Mouse (Mus musculus): ENCODE measurements around the gene Ubtf. TPM values are rescaled to one million over a fixed set of nuclear protein-coding genes. Genes with fewer than 3 reads are reported as not detected.
A peak's percentile ranks its signal among the peaks of the same experiment; 100 is the strongest.
"Not testable (repeated sequence)": the region's sequence is repeated elsewhere in the genome, so short reads cannot be mapped to it uniquely, and the experiment has no call there.

Ubtf gene
- 69.6 and 73.0 TPM in 2 replicates for polyA plus RNA-seq (2015; fragmentation: Nextera tagmentation; extraction: Ambion mirVana)

DNA sequence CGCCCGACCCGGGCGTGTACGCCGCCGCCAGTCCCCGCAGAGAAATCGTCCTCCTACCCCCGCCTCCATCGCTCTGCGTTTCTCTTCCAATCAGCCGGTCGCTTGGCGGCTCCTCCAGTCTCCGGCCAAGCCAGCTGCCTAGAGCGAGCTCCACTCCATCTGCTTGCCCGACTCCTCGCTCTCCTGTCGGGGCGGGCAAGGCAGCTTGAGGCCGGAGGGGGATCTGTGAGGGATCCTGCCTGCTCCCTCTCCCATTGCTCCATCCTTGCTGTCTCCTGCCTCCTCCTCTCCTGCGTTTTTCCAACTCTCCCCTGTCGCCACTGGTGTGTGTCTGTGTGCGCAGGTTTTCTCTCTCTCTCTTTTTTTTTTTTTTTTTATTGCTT, at the start of gene Ubtf:
TSS of gene Ubtf (minus strand) at position 333 of the 383 bp plus-strand sequence.
- Histone ChIP-seq H3K4me1 (replicated peaks; ENCODE audit: control insufficient read depth, insufficient read depth, low read length) (peaks cover 17% of the 10 kb centered on the region), H3K27me3 (ENCODE audit: control insufficient read depth, insufficient read depth, low read depth, low read length) (no peaks in the 10 kb centered on the region), H3K4me2 (ENCODE audit: low read depth, low read length) (peak within 1 kb of the TSS; percentile 96), H3K9me3 (ENCODE audit: control insufficient read depth, low read length) (no peaks in the 10 kb centered on the region), H3K9ac (ENCODE audit: low read length) (peak within 1 kb of the TSS; percentile 100), H3K4me3 (ENCODE audit: low read length) (peak within 1 kb of the TSS; percentile 95), H3K36me3 (ENCODE audit: control insufficient read depth, insufficient read depth, low read length) (peaks cover 2% of the 10 kb centered on the region; the same call in 1 of the 2 replicates), H3K27ac (ENCODE audit: low read length) (peak within 1 kb of the TSS; percentile 99)
- under 1% methylated on average over 25 of the region's 25 CpGs for whole genome bisulfite sequencing
- peak; percentile 21 for ATAC-seq (ENCODE audit: low read depth)

DNA sequence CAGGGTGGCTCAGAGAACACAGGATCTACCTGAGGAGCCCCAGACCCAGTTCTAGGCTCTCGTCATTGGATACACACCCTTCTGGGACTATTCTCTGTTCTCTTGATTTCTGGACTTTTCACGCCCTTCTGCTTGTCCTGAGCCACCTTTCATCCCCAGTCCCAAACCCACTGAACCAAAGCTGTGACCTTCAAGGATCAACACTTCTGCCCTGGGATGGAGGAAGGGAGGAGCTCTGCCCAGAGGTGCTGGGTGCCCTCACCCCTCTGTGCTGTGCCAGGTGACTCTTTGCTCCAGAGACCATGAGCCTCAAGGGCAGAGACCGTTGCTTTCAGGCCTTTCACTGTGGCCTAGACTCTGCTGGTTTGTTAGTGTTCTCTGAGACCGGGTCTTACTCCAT, 49.7 kb upstream of the Ubtf start:
- no peak for ATAC-seq (ENCODE audit: low read depth)
- 67% methylated on average over 4 of the region's 4 CpGs for WGBS
- Histone ChIP-seq H3K9me3 (ENCODE audit: control insufficient read depth, low read length) (no peaks in the 10 kb centered on the region), H3K36me3 (ENCODE audit: control insufficient read depth, insufficient read depth, low read length) (no peaks in the 10 kb centered on the region), H3K27me3 (ENCODE audit: control insufficient read depth, insufficient read depth, low read depth, low read length) (no peaks in the 10 kb centered on the region; the same call in none of the 2 replicates), H3K4me3 (ENCODE audit: low read length) (no peak overlapping the region), H3K9ac (ENCODE audit: low read length) (no peak overlapping the region), H3K4me2 (ENCODE audit: low read depth, low read length) (no peak overlapping the region), H3K27ac (ENCODE audit: low read length) (no peak overlapping the region), H3K4me1 (replicated peaks; ENCODE audit: control insufficient read depth, insufficient read depth, low read length) (no peaks in the 10 kb centered on the region)

DNA sequence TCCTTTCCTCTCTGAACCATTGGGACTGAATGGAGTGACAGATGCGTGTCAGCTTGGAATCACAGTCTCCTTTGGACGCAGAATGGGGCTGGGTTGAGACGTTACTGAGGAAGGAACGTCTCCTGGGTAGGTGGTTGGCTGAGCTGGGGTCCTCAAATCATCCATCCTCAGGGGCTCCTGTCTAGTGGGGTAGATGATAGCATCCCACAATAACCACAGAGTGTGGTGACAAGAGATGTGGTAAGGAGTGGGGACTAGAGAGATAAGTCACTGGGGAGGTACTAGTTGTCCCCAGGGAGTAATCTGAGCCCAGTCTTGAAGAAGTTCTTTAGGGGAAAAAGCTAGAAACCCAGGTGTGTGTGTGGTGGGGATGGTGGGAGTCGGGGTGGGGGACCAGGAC, 48.8 kb upstream of the Ubtf start:
- no peaks in the 10 kb centered on the region for H3K36me3 ChIP-seq (ENCODE audit: control insufficient read depth, insufficient read depth, low read length)
- 75% methylated on average over 5 of the region's 5 CpGs for WGBS
- no peak overlapping the region for H3K4me3 ChIP-seq (ENCODE audit: low read length)
- H3K9ac ChIP-seq (ENCODE audit: low read length) = no peak overlapping the region
- H3K4me2 ChIP-seq (ENCODE audit: low read depth, low read length) = no peak overlapping the region
- H3K27ac ChIP-seq (ENCODE audit: low read length) = no peak overlapping the region
- H3K27me3 ChIP-seq (ENCODE audit: control insufficient read depth, insufficient read depth, low read depth, low read length) = no peaks in the 10 kb centered on the region; the same call in 1 of the 2 replicates
- H3K4me1 ChIP-seq (replicated peaks; ENCODE audit: control insufficient read depth, insufficient read depth, low read length) = no peaks in the 10 kb centered on the region
- ATAC-seq (ENCODE audit: low read depth) = no peak
- H3K9me3 ChIP-seq (ENCODE audit: control insufficient read depth, low read length) = no peaks in the 10 kb centered on the region

DNA sequence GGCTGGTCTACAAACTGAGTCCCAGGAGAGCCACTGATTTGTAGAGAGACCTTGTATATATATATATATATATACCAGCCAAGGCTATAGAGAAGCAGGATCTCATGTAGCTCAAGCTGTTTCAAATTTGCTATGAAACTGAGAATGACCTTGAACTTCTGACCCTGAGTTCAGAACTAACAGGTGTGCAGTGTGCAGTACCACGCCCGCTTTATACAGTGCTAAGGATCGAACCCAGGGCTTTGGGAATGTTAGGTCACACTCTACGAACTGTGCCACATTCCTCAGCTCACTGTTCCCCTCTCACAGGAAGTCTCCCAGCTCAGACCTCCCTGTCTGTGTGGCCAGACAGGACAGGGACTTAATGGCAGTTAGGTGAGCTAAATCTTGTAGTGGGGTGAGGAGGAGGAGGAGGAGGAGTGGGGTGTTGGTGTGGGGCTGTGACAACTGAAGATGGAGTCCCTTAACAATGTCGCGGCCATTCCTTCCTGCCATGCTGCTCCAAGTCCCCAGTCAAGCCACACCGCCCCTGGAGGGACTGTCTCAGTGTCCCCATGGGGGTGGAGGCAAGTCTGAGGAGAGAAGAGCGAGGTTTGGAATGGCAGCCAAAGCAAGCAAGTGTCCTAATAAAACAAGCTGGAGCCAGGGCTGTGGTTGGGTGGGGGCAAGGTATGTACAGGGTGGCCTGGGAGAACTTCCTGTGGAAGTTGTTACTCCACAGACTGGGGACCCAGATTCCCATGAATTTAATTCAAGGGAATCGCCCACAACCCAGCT, 48.1 kb upstream of the Ubtf start:
- no peak overlapping the region for H3K9ac ChIP-seq (ENCODE audit: low read length)
- H3K4me3 ChIP-seq (ENCODE audit: low read length) = no peak overlapping the region
- H3K27me3 ChIP-seq (ENCODE audit: control insufficient read depth, insufficient read depth, low read depth, low read length) = no peaks in the 10 kb centered on the region; the same call in 1 of the 2 replicates
- no peaks in the 10 kb centered on the region for H3K4me1 ChIP-seq (replicated peaks; ENCODE audit: control insufficient read depth, insufficient read depth, low read length)
- no peak overlapping the region for H3K4me2 ChIP-seq (ENCODE audit: low read depth, low read length)
- H3K9me3 ChIP-seq (ENCODE audit: control insufficient read depth, low read length) = no peaks in the 10 kb centered on the region
- 67% methylated on average over 9 of the region's 9 CpGs for WGBS
- no peaks in the 10 kb centered on the region for H3K36me3 ChIP-seq (ENCODE audit: control insufficient read depth, insufficient read depth, low read length)
- ATAC-seq (ENCODE audit: low read depth) = no peak
- no peak overlapping the region for H3K27ac ChIP-seq (ENCODE audit: low read length)

DNA sequence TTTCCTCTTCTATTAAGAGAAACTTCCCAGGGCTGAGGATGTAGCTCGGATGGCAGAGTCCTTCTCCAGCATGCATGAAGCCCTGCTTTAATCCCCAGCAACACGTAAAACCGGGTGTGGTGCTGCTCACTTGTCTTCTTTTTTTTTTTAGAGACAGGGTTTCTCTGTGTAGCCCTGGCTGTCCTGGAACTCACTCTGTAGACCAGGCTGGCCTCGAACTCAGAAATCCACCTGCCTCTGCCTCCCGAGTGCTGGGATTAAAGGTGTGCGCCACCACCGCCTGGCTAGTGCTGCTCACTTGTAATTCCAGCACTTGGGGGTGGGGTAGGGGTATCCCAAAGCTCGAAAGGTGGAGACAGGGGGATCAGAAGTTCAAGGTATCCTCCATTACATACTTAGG, 46.6 kb upstream of the Ubtf start, which contains the start of gene Slc4a1:
TSS of gene Slc4a1 (minus strand) at position 101 of the 400 bp plus-strand sequence.
- H3K4me3 ChIP-seq (ENCODE audit: low read length); H3K9me3 ChIP-seq (ENCODE audit: control insufficient read depth, low read length); H3K9ac ChIP-seq (ENCODE audit: low read length); ATAC-seq (ENCODE audit: low read depth); H3K27ac ChIP-seq (ENCODE audit: low read length); H3K4me2 ChIP-seq (ENCODE audit: low read depth, low read length); H3K36me3 ChIP-seq (ENCODE audit: control insufficient read depth, insufficient read depth, low read length); H3K4me1 ChIP-seq (replicated peaks; ENCODE audit: control insufficient read depth, insufficient read depth, low read length); H3K27me3 ChIP-seq (ENCODE audit: control insufficient read depth, insufficient read depth, low read depth, low read length): not testable (repeated sequence)
- 82% methylated on average over 7 of the region's 8 CpGs for WGBS

DNA sequence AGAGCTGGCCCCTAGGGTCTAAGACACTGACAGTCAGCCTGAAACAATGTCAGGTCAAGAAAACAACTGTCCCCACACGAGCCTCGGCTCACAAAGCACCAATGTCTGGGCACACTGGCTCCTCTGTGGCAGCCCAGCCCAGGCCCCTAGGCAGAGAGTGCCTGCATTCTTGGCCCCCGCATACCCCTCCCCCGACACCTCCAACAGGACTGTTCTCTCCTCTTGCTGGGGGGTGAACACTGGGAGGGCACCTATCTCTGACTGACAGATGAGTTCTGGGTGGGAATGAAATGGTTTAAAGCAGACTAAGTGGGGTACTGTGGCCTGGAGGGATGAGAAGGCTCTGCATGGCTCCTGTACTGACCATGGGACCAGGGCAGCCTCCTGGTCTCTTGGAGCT, 46.2 kb upstream of the Ubtf start:
- Histone ChIP-seq H3K27ac (ENCODE audit: low read length) (no peak overlapping the region), H3K4me2 (ENCODE audit: low read depth, low read length) (no peak overlapping the region), H3K4me3 (ENCODE audit: low read length) (no peak overlapping the region), H3K9me3 (ENCODE audit: control insufficient read depth, low read length) (no peaks in the 10 kb centered on the region), H3K4me1 (replicated peaks; ENCODE audit: control insufficient read depth, insufficient read depth, low read length) (no peaks in the 10 kb centered on the region), H3K36me3 (ENCODE audit: control insufficient read depth, insufficient read depth, low read length) (no peaks in the 10 kb centered on the region), H3K9ac (ENCODE audit: low read length) (no peak overlapping the region), H3K27me3 (ENCODE audit: control insufficient read depth, insufficient read depth, low read depth, low read length) (peaks cover 2% of the 10 kb centered on the region; the same call in 1 of the 2 replicates)
- ATAC-seq (ENCODE audit: low read depth) = no peak
- WGBS = 55% methylated on average over 4 of the region's 4 CpGs

DNA sequence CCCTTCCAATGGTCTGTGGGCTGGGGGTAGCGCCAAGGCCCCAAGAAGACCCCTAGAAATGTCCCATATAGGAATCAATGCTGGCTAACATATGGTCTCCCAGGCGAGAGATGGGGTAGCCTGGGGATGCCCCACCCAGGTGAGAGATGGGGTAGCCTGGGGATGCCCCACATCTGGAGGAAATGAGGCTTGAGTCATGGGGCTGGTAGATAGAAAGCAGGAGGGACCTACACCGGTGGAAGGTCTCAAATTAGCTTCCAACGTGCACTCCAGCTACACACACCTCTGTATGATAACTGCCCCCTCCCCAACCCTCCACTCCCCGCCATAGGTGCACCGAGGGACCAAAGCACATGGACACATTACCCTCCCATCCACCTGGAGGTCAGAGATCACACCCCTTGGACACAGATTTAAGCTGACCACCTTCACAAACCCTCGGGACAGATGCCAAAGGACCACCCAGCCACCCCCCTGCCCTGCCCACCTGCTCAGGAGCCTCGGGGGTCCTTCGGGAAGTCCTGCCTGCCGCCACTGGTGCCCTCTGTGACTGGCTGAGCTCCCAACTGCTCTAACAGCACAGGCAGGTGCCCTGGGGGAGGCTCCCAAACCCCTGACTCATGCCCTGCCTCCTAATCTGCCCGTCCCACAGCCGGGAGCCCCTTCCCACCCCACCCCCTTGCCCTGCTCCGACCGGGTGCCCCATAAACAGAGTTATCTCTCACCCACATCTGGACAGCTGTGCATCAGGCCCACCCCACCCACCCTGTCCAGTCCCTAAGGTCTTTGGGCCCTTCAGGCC, 45.2 kb upstream of the Ubtf start:
- ATAC-seq (ENCODE audit: low read depth) = no peak; the same call in 1 of the 2 replicates
- Histone ChIP-seq H3K9me3 (ENCODE audit: control insufficient read depth, low read length) (no peaks in the 10 kb centered on the region), H3K27me3 (ENCODE audit: control insufficient read depth, insufficient read depth, low read depth, low read length) (peaks cover 2% of the 10 kb centered on the region; the same call in 1 of the 2 replicates), H3K4me1 (replicated peaks; ENCODE audit: control insufficient read depth, insufficient read depth, low read length) (no peaks in the 10 kb centered on the region), H3K9ac (ENCODE audit: low read length) (no peak overlapping the region), H3K36me3 (ENCODE audit: control insufficient read depth, insufficient read depth, low read length) (no peaks in the 10 kb centered on the region), H3K4me2 (ENCODE audit: low read depth, low read length) (no peak overlapping the region), H3K27ac (ENCODE audit: low read length) (no peak overlapping the region), H3K4me3 (ENCODE audit: low read length) (no peak overlapping the region)
- 57% methylated on average over 14 of the region's 14 CpGs for WGBS

DNA sequence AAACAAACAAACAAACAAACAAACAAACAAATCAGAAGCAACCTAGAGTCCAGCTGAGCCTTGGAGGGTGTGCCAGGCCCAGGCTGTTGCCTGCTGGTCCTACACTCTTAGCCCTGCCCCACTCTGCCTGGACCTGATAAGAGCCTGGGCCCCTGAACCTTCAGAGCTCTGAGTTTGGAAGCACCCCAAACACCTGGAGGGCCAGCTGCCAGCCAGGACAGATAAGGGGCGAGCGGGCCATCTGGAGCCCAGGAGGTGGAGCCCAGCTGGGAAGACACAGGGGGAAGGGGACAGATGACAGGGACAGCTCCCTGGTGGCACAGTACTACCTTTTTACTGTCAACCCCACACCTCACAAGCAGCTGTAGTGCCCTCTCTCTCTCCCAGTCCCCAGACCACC, 44.1 kb upstream of the Ubtf start:
- Histone ChIP-seq H3K27ac (ENCODE audit: low read length) (no peak overlapping the region), H3K9ac (ENCODE audit: low read length) (no peak overlapping the region), H3K27me3 (ENCODE audit: control insufficient read depth, insufficient read depth, low read depth, low read length) (peaks cover 2% of the 10 kb centered on the region; the same call in 1 of the 2 replicates), H3K4me1 (replicated peaks; ENCODE audit: control insufficient read depth, insufficient read depth, low read length) (no peaks in the 10 kb centered on the region), H3K4me3 (ENCODE audit: low read length) (no peak overlapping the region), H3K9me3 (ENCODE audit: control insufficient read depth, low read length) (no peaks in the 10 kb centered on the region), H3K36me3 (ENCODE audit: control insufficient read depth, insufficient read depth, low read length) (no peaks in the 10 kb centered on the region), H3K4me2 (ENCODE audit: low read depth, low read length) (no peak overlapping the region)
- 17% methylated on average over 2 of the region's 2 CpGs for WGBS
- ATAC-seq (ENCODE audit: low read depth) = no peak

DNA sequence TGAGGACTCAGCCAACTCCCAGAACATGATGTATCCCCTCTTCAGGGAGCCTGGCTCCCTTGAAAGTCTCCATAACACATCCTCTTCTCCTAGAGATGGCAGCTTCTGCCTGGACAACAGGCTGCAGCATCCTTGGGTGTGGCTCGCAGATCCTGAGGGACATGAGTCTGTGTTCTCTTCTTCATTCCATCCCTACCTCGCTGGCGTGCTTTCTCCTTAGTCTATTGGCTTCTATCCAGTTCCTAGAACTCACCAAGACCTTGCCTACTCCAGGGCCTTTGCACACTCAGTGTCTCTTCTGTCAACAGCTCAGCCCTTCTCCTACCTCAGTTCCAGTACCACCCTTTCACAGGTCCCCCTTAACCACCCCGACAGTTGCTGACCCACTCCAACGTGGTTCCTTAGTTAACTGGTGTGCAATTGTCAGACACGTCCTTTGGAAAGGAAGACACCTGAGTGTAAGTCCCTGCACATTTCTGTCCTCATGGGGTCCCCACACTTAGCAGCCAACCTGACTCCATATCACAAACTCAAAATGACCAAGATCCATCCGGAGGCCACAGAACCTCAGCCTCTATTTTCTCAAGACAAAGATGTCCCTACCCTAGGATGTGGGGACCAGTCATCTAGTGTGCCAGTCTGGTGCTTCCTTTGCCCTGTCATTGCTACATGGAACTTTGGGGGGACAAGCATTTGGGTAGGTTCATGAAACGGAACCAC, 42.4 kb upstream of the Ubtf start:
- no peak overlapping the region for H3K4me2 ChIP-seq (ENCODE audit: low read depth, low read length)
- no peak for ATAC-seq (ENCODE audit: low read depth)
- 82% methylated on average over 8 of the region's 8 CpGs for WGBS
- no peak overlapping the region for H3K4me3 ChIP-seq (ENCODE audit: low read length)
- H3K9me3 ChIP-seq (ENCODE audit: control insufficient read depth, low read length) = no peaks in the 10 kb centered on the region
- H3K27ac ChIP-seq (ENCODE audit: low read length) = no peak overlapping the region
- H3K9ac ChIP-seq (ENCODE audit: low read length) = no peak overlapping the region
- H3K27me3 ChIP-seq (ENCODE audit: control insufficient read depth, insufficient read depth, low read depth, low read length) = peaks cover 6% of the 10 kb centered on the region
- H3K36me3 ChIP-seq (ENCODE audit: control insufficient read depth, insufficient read depth, low read length) = no peaks in the 10 kb centered on the region
- H3K4me1 ChIP-seq (replicated peaks; ENCODE audit: control insufficient read depth, insufficient read depth, low read length) = no peaks in the 10 kb centered on the region
